Mouse (Mus musculus): ENCODE measurements around the gene Tapt1. TPM values are rescaled to one million over a fixed set of nuclear protein-coding genes. Genes with fewer than 3 reads are reported as not detected.

Gene Tapt1
- total and polyA plus RNA-seq, 2 experiments from 2014 or later, result 27.3 to 52.4 TPM

DNA sequence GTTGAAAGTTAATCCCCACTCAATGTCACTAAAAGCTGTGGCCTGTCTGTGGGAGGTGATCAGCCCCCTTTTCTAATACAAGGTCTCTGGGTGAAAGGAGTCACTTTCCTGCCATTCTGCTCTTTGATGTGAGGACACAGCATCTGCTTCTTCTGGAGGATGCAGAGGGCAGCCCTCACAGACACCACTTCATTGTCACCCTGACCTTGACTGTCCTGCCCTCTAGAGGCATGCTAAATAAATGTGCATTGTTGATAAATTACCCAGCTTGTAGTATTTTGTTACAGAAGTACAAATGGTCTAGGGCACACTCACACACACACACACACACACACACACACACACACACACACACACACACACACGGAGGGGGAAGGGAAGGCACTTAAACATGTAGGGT is 31.7 kb upstream of the Tapt1 start:
- peak; percentile 48 for TF ChIP-seq CTCF (IDR thresholded peaks at IDR 0.05)
- WGBS, result 43% methylated on average over 1 of the region's 1 CpGs
- H3K36me3 ChIP-seq (ENCODE audit: insufficient read depth, low read length), result no peaks in the 10 kb centered on the region
- no peak overlapping the region for H3K27ac ChIP-seq (ENCODE audit: low read depth, low read length)
- ATAC-seq (ENCODE audit: low FRiP score) (no peak), DNase-seq (ENCODE audit: low spot score) (no peak)
- no peaks in the 10 kb centered on the region for H3K9me3 ChIP-seq (ENCODE audit: low read length)
- no peak overlapping the region for H3K9ac ChIP-seq (replicated peaks; ENCODE audit: low read length, poor library complexity, severe bottlenecking)
- no peaks in the 10 kb centered on the region for H3K27me3 ChIP-seq (ENCODE audit: insufficient read depth, low read length)
- no peaks in the 10 kb centered on the region for H3K4me1 ChIP-seq (ENCODE audit: insufficient read depth, low read length)
- no peak overlapping the region for H3K4me3 ChIP-seq (ENCODE audit: low read depth, low read length)
- H3K4me2 ChIP-seq (ENCODE audit: low read depth, low read length, poor library complexity, severe bottlenecking), result no peak overlapping the region

GRCm38 (mm10) chr5:44257401-44257800 is 31.0 kb upstream of the Tapt1 start:
- no peaks in the 10 kb centered on the region for H3K4me1 ChIP-seq (ENCODE audit: insufficient read depth, low read length)
- no peak for DNase-seq (ENCODE audit: low spot score)
- no peak for TF ChIP-seq CTCF (IDR thresholded peaks at IDR 0.05)
- no peak overlapping the region for H3K27ac ChIP-seq (ENCODE audit: low read depth, low read length)
- H3K36me3 ChIP-seq (ENCODE audit: insufficient read depth, low read length), result no peaks in the 10 kb centered on the region
- WGBS, result 83% methylated on average over 4 of the region's 4 CpGs
- H3K4me3 ChIP-seq (ENCODE audit: low read depth, low read length), result no peak overlapping the region
- H3K9ac ChIP-seq (replicated peaks; ENCODE audit: low read length, poor library complexity, severe bottlenecking), result no peak overlapping the region
- H3K4me2 ChIP-seq (ENCODE audit: low read depth, low read length, poor library complexity, severe bottlenecking), result no peak overlapping the region
- no peaks in the 10 kb centered on the region for H3K9me3 ChIP-seq (ENCODE audit: low read length)
- no peak for ATAC-seq (ENCODE audit: low FRiP score)
- no peaks in the 10 kb centered on the region for H3K27me3 ChIP-seq (ENCODE audit: insufficient read depth, low read length)

DNA sequence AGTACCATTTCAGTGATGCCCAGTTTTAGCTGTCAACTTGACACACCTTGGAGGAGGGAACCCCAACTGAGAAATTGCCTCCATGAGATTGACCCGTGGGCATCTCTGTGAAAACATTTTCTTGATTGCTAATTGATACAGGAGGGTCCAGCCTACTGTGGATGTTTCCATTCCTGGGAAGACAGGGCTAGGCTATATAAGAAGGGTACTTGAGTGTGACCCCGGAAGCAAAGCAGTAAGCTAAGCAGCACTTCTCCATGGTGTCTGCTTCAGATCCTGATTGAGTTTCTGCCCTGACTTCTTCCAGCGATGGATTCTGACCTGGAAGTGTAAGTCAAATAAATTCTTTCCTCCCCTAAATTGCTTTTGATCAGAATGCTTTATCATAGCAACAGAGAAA is 30.1 kb upstream of the Tapt1 start:
- TF ChIP-seq CTCF (IDR thresholded peaks at IDR 0.05), result no peak
- Histone ChIP-seq H3K4me3 (ENCODE audit: low read depth, low read length) (no peak overlapping the region), H3K27me3 (ENCODE audit: insufficient read depth, low read length) (no peaks in the 10 kb centered on the region), H3K4me2 (ENCODE audit: low read depth, low read length, poor library complexity, severe bottlenecking) (no peak overlapping the region), H3K27ac (ENCODE audit: low read depth, low read length) (no peak overlapping the region), H3K36me3 (ENCODE audit: insufficient read depth, low read length) (no peaks in the 10 kb centered on the region), H3K9me3 (ENCODE audit: low read length) (no peaks in the 10 kb centered on the region), H3K9ac (replicated peaks; ENCODE audit: low read length, poor library complexity, severe bottlenecking) (no peak overlapping the region), H3K4me1 (ENCODE audit: insufficient read depth, low read length) (no peaks in the 10 kb centered on the region)
- ATAC-seq (ENCODE audit: low FRiP score), result no peak
- no peak for DNase-seq (ENCODE audit: low spot score)
- WGBS, result 91% methylated on average over 3 of the region's 3 CpGs

DNA sequence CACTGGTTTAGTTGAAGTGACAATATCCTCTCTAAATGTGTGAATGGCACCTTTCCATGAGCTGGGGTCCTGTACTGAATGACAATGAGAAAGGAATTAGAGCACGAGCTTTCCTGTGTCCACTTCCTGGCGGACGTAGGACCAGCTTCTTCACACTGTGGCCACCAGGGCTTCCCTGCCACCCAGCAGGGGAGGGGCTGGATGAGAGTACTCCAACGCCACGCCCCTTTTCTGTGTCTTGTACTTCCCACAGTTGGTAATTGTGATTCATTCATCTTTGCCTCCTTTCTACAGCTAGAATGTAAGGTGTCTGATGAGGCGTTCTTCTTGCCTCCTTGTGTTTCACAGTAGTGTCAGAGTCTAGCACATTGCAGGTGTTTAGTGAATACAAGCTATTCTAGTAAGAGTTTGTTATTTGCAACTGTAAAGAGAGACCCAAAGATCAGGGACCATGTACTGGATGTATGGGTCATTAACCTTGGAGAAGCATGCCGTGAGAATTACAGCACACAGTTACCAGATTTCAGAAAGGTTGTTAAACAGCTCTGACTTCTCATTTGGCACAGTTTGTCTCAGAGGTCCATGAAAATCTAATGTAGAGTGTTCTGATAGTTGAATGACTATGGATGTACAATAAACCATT is 29.5 kb upstream of the Tapt1 start:
- WGBS, result 80% methylated on average over 7 of the region's 7 CpGs
- H3K36me3 ChIP-seq (ENCODE audit: insufficient read depth, low read length), result no peaks in the 10 kb centered on the region
- ATAC-seq (ENCODE audit: low FRiP score), result no peak
- no peak overlapping the region for H3K4me3 ChIP-seq (ENCODE audit: low read depth, low read length)
- no peaks in the 10 kb centered on the region for H3K27me3 ChIP-seq (ENCODE audit: insufficient read depth, low read length)
- TF ChIP-seq CTCF (IDR thresholded peaks at IDR 0.05), result no peak
- no peaks in the 10 kb centered on the region for H3K4me1 ChIP-seq (ENCODE audit: insufficient read depth, low read length)
- H3K9ac ChIP-seq (replicated peaks; ENCODE audit: low read length, poor library complexity, severe bottlenecking), result no peak overlapping the region
- no peaks in the 10 kb centered on the region for H3K9me3 ChIP-seq (ENCODE audit: low read length)
- no peak for DNase-seq (ENCODE audit: low spot score)
- H3K27ac ChIP-seq (ENCODE audit: low read depth, low read length), result no peak overlapping the region
- no peak overlapping the region for H3K4me2 ChIP-seq (ENCODE audit: low read depth, low read length, poor library complexity, severe bottlenecking)

DNA sequence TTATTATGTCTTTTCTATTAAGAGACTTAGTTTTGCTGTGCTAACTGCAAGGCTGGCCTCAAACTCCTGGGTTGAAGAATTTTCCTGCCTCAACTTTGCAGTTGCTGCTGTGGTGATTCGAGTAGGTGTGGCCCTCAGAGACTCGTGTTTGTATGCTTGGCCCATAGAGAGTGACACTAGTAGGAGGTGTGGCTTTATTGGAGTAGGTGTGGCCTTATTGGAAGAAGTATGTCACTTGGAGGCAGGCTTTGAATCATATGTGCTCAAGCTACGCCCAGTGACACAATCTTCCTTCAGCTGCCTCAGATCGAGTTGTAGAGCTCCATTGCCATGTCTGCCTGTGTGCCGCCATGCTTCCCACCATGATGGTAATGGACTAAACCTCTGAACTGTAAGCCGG is 27.0 kb upstream of the Tapt1 start:
- Histone ChIP-seq H3K4me3 (ENCODE audit: low read depth, low read length) (no peak overlapping the region), H3K4me2 (ENCODE audit: low read depth, low read length, poor library complexity, severe bottlenecking) (no peak overlapping the region), H3K9me3 (ENCODE audit: low read length) (no peaks in the 10 kb centered on the region)

DNA sequence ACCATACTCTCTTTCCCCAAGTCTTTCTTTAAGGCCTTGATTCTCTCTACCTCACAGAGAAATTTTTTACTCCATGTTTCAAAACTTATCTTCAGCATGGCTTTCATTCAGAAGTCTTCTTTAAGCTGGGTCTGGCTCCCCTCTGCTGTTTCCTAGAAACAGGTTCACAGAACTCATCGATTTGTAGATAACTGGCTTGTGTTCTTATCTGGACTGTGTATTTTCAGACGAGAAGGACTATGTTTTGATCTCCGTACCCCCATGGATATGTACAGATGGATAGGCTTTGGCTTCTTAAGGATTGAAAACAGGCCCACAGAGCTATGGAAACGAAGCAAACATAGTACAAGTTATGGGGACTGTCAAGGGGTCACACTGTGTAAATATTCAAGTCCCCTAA is 26.0 kb upstream of the Tapt1 start:
- Histone ChIP-seq H3K4me2 (ENCODE audit: low read depth, low read length, poor library complexity, severe bottlenecking) (no peak overlapping the region), H3K27me3 (ENCODE audit: insufficient read depth, low read length) (no peaks in the 10 kb centered on the region), H3K36me3 (ENCODE audit: insufficient read depth, low read length) (no peaks in the 10 kb centered on the region), H3K4me3 (ENCODE audit: low read depth, low read length) (no peak overlapping the region), H3K9ac (replicated peaks; ENCODE audit: low read length, poor library complexity, severe bottlenecking) (no peak overlapping the region), H3K27ac (ENCODE audit: low read depth, low read length) (no peak overlapping the region), H3K4me1 (ENCODE audit: insufficient read depth, low read length) (no peaks in the 10 kb centered on the region), H3K9me3 (ENCODE audit: low read length) (no peaks in the 10 kb centered on the region)
- TF ChIP-seq CTCF (IDR thresholded peaks at IDR 0.05), result no peak
- WGBS, result 84% methylated on average over 4 of the region's 4 CpGs
- ATAC-seq (ENCODE audit: low FRiP score) (no peak), DNase-seq (ENCODE audit: low spot score) (no peak)

More for the DNA sequence above, 27.0 kb upstream of the Tapt1 start:
- H3K27ac ChIP-seq (ENCODE audit: low read depth, low read length), result no peak overlapping the region
- ATAC-seq (ENCODE audit: low FRiP score) (no peak), DNase-seq (ENCODE audit: low spot score) (no peak)
- no peak for TF ChIP-seq CTCF (IDR thresholded peaks at IDR 0.05)
- no peaks in the 10 kb centered on the region for H3K4me1 ChIP-seq (ENCODE audit: insufficient read depth, low read length)
- no peaks in the 10 kb centered on the region for H3K36me3 ChIP-seq (ENCODE audit: insufficient read depth, low read length)
- H3K9ac ChIP-seq (replicated peaks; ENCODE audit: low read length, poor library complexity, severe bottlenecking), result no peak overlapping the region
- H3K27me3 ChIP-seq (ENCODE audit: insufficient read depth, low read length), result no peaks in the 10 kb centered on the region
- 85% methylated on average over 6 of the region's 6 CpGs for WGBS
